Mouse (Mus musculus): ENCODE measurements around the gene Cdr2.
"Not testable (repeated sequence)": the region's sequence is repeated elsewhere in the genome, so short reads cannot be mapped to it uniquely, and the experiment has no call there.

Cdr2 gene

GRCm38 (mm10) chr7:120982200-120982841, at the start of gene Cdr2, which contains the start of gene Mfsd13b:
Gene Cdr2 (minus strand): TSS chr7:120982312.
Gene Mfsd13b (plus strand): TSS chr7:120982509.
- peak; percentile 95 for DNase-seq (ENCODE audit: low spot score)

DNA sequence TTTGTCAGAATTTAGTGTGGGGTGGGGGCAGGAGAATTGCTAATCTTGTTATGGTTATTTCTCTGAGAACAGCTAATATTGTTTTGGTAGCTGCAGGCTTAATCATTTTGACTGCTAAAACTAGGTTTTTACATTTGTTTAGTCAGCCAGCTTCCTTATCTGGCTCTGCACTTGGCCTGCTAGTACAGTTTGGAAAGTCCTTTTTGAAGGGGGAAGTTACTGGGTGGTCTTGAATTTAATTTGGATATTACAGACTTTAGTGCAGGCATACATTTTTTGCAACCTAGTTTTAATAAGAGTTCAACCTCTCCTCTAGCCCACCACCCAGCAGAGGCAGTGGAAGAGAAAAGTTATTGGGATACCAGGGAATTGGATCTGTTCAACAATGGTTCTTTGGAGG, 47.8 kb upstream of the Cdr2 start:
- not testable (repeated sequence) for DNase-seq (ENCODE audit: low spot score)

DNA sequence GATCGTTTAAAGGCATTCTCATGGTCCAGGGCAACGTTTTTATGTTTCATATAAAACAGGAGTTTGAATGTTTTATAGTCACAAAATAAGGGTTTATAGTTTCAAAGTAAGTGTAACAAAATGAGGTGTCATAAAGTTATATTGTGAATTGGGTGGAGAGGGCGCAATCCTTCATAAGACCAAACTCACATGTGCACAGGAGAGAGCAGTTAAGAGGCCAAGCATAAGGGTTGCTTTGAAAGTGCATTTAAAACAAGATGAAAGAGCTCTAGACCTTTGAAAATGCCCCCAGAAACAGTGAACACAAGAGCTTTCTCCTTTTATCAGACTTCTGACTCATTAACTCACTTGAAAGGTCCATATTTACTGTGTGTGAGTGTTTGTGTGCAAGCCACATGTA, 44.2 kb upstream of the Cdr2 start:
- DNase-seq (ENCODE audit: low spot score): no peak

- no peak for DNase-seq (ENCODE audit: low spot score)
Observed at GRCm38 (mm10) chr7:121025221-121026008, 43.3 kb upstream of the Cdr2 start.

DNA sequence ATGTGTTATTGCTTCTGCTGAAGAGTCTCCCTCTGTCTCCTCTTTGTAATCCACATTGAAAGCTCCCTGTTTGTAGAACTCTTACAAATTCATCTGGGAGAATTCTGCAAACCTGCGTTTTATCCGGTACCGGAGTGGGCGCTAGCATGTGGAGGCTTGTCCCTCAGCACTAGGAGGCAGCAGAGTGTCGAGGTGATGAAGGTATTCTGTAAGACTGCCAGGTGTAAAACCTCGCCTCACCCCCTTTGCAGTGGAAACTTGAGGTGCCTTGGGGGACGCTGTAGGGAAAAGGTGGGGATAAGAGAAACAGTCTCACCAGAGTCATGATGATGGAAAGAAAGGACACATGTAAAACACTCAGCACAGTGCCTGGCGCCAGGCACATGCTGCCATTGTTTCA, 38.2 kb upstream of the Cdr2 start:
- DNase-seq (ENCODE audit: low spot score): no peak

DNA sequence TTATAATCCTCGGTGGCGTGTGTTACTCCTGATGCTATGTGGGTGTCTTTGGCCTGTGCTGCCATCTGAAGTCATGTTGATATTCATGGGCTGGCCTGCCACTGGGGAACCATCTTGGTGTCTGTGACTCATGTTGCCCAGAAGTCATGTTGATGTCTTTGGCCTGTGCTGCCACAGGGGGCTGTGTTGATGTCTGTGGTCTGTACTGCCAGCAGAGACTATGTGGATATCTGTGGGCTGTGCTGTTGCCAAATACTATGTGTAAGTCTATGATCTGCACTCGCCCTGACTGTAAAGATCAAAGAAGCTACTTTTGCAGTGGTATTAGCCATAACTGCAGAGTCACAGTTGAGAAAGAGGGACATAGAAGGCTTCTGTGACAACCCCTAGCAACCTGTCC, 36.7 kb upstream of the Cdr2 start:
- DNase-seq (ENCODE audit: low spot score): no peak

DNA sequence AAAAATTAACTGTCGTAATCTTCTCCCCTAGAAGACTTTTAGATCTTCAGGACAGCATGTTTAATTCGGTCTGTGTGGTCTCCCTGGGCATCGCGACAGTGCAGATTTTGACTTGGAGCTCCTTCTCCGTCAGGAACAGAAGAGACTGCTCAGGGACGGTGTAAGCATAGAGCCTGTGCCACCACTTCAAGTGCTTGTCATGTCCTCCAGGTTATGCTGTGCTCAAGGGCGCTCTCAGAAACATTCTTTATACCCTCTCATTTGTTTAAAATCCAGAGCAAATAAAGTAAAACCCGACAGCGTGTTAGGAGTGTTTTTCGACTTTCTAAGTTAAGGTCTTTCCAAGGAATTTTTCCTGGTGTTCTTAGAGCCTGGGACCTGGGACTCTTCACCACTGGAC, 32.4 kb upstream of the Cdr2 start:
- DNase-seq (ENCODE audit: low spot score): no peak

- no peak for DNase-seq (ENCODE audit: low spot score)
Observed at GRCm38 (mm10) chr7:121011794-121012689, 29.9 kb upstream of the Cdr2 start.

- no peak for DNase-seq (ENCODE audit: low spot score)
Observed at GRCm38 (mm10) chr7:121003793-121004418, 21.8 kb upstream of the Cdr2 start.

GRCm38 (mm10) chr7:121002407-121002928, 20.4 kb upstream of the Cdr2 start:
- no peak for DNase-seq (ENCODE audit: low spot score)

GRCm38 (mm10) chr7:121001879-121002278, 19.8 kb upstream of the Cdr2 start:
- no peak for DNase-seq (ENCODE audit: low spot score)

GRCm38 (mm10) chr7:121000065-121000822, 18.1 kb upstream of the Cdr2 start:
- DNase-seq (ENCODE audit: low spot score): no peak

- DNase-seq (ENCODE audit: low spot score): no peak
Observed at GRCm38 (mm10) chr7:120999021-120999530, 17.0 kb upstream of the Cdr2 start.

- DNase-seq (ENCODE audit: low spot score): no peak
Observed at GRCm38 (mm10) chr7:120991191-120991590, 9.1 kb upstream of the Cdr2 start.

DNA sequence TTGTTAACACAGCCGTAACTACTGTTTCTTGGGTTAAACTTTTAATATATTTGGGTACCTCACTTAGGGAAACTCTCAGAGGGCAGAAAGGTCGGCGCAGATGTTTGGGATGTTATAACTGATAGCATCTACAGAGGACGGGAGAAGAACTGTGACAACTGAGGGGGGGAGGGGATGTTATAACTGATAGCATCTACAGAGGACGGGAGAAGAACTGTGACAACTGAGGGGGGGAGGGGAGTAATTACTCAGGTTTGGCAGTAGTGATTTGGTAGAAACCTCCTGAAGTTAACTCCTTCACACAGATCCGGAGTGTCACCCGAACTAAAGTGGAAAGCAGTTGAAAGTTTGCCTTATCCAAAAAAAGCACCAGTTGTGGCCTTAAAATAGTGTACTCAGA, 856 bp upstream of the Cdr2 start:
- no peak for DNase-seq (ENCODE audit: low spot score)

DNA sequence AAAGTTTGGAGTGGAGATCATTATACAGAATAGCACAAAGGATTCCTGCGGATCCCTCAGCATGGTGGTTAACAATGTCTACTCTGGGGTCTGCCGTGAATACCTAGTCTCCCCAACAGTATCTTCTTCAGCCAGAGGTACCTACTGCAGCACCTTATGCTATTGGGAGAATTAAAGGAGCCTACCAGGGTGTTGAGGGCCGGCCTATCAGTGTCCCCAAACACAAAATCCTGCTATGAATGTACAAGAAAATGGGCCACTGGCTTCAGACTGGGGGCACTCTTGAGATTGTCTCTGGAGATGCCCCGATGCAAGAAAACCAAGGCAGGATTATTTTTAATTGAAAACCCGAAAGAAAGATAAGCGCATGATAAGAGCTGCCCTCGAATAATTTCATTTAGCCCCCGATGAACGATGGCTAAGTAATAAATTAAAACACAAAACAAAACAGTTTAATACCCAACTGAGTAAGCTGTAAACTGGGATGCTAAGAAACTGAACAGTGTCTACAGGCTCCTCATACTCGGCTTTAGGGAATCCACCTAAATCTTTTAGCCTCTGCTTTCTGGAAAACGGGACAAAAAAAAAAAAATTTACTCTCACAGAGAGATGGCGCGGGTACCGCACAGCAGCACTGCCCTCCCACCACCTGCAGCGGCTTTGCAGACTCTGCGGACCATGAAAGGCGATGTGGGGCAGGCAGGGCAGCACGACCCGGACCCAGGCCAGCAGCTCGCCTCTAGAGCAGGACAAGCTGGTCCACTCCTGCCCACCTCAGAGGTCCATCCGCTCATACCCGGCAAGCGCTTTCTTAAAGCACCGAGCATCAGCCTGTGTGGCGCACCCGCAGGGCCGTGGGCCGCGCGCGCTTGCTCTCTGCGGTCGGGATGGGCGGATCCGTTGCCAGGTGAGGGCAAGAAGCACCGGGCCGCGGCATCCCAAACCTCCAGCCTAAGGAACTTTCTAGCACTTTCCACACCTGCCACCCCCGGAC, 884 bp downstream of the Cdr2 start:
- DNase-seq (ENCODE audit: low spot score): peak; percentile 70

DNA sequence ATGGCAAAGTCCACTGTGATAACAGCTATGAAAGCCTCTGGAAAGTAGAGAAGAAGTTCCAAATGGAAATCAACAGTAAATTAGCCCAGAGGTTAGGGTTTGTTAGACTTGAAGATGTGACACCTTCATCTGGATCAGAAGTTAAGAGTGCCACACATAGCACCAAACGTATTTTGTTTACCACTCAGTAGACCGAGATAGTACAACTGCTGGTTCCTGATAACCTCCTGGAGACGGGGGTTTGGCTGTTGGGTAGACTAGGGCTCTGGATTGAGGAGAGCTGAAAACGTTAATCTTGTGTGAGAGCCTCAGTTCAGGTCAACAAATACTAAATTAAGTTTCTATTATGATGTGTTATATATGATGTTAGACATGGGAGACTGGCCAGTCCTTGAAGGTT, 2.1 kb downstream of the Cdr2 start:
- peak; percentile 54 for DNase-seq (ENCODE audit: low spot score)

DNA sequence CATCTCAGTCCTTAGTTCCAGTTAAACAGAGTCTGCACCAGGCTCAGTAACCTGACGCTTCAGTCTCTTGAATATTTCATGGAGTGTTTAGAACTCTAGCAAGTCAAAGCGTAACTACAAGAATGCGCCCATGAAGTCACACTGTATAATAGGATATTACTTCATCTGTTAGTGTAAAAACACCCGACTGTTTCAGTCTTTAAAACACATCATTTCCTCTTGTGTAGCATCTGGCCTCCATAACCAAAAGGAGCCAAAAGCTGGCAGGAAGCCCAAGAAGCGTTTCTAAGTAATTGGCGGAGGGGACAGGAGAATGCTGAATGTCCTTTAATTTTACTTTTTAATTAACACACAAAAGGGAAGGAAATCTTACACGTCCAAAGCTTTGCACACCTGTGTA, 5.0 kb downstream of the Cdr2 start:
- DNase-seq (ENCODE audit: low spot score): no peak

- DNase-seq (ENCODE audit: low spot score): no peak
Observed at GRCm38 (mm10) chr7:120974001-120974400, 8.1 kb downstream of the Cdr2 start.

DNA sequence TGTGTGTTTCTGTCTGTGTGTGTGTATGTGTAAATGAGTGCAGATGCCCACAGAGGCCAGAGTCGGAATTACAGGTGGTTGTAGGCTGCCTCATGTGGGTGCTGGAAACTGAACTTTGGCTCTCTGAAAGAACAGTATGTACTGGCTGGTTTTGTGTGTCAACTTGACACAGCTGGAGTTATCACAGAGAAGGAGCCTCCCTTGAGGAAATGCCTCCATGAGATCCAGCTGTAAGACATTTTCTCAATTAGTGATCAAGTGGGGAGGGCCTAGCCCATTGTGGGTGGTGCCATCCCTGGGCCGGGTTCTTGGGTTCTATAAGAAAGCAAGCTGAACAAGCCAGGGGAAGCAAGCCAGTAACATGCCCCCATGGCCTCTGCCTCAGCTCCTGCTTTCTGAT, 9.6 kb downstream of the Cdr2 start:
- not testable (repeated sequence) for DNase-seq (ENCODE audit: low spot score)
